Mouse (Mus musculus) gastrocnemius, postnatal 14 days (tissue): ENCODE results near the gene Dnajc1. TPM values are rescaled to one million over a fixed set of nuclear protein-coding genes. Genes with fewer than 3 reads are reported as not detected.

Experiments
- DNase-seq: peaks from one replicate; pipeline ENCODE4 v3.0.0; 2021; ENCODE audit warnings: mixed read lengths
- intact Hi-C: fragments of 180-260 bp; cut with DNase I; formaldehyde crosslinking; loops from one replicate; pipeline ENCODE4 v1.15.1; 2025; ENCODE audit warnings: low total_unique reads
- long read RNA-seq, 2 experiments: library from polyadenylated mRNA; stranded (forward); transcript quantifications; one replicate each; pipeline ENCODE4 v2.0.0; 2021
- total RNA-seq, 2 experiments: library from RNA; stranded (reverse); gene quantifications; 2 replicates each; pipeline ENCODE4 v1.2.3; 2021

Dnajc1 gene
- total RNA-seq: 10 to 100 TPM; 12.2 to 13.5 TPM
- long read RNA-seq, experiment 1, full-length matches to known transcripts: 3 of 4 reads
- long read RNA-seq, experiment 1, partial matches to known transcripts: 0 of 4 reads
- long read RNA-seq, experiment 1, other reads (novel, unspliced or antisense): 1 of 4 reads
- long read RNA-seq, experiment 2, full-length matches to known transcripts: 4 of 6 reads
- long read RNA-seq, experiment 2, partial matches to known transcripts: 1 of 6 reads
- long read RNA-seq, experiment 2, other reads (novel, unspliced or antisense): 1 of 6 reads

DNA sequence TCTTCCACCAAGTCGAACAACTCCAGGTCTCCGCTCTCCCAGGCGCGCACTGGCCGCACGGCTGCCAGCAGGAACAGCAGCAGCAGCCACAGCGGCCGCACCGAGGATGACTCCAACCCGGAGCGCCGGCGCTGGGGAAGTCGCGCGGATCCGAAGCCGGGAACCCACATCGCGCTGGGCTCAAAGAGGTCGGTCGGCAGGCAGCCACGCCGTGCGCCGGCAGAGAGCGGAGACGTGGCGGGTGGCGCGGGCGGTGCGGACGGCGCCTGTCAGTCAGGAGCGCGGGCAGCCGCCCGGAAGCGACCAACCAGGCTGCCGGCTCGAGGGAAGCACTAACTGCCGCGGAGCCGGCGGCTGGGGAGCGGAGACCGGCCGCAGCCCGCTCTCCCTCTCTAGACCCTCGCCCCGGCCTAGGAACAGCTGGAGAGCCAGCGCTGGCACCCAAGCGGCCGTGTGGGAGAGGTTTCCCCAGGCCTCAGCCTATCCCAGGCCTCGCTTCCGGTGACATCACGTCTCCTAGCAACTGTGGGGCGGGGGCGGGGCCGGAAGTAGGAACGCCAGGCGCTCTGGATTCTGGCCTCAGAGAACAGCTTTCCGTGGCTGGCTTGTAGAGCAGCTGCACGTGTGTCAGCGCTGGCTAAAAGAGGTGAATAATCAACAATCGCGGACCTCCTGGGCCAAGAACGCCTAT is at the start of gene Dnajc1:
Gene Dnajc1 (minus strand): TSS at position 500 of the 691 bp plus-strand sequence.
- intact Hi-C loops: no loop called here
- DNase-seq: peak; percentile 91

DNA sequence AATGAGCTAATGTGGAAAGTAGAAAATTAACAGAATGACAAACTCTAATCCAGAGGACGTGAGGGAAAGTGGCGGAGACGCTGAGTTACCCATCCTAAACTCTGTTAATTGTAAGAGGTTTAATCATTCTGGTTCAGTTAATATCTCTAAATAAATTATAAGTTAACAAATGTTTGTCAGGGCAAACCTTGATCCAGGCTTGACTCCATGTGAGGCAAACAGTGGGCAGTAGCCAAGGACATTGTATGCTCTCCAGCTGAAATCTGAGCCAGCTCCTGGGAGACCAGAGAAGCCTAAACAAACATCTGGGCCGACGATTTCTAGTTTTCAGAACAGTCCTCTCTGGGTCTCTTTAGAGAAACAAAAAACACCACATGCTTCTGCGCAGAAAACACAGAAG is 49.2 kb upstream of the Dnajc1 start:
- peak; percentile 14 for DNase-seq

DNA sequence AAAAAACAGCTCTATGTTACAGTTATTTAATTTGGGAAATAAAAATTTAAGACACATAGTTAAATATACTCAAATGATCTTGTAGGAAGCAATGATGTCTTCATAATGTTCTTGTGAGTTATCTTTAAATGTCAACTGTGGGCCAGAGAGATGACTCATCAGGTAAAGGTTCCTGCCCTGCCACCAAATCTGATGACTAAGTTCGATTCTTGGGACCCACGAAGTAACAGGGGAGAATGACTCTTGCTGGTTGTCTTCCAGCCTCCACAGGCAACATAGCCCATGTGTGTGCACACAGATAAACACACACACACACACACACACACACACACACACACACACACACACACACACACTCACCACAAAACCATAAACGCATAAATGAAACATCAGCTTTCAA is 22.6 kb upstream of the Dnajc1 start:
- intact Hi-C loops: no loop called here
- DNase-seq: no peak

More for the DNA sequence above, 49.2 kb upstream of the Dnajc1 start:
- intact Hi-C loops: no loop called here

DNA sequence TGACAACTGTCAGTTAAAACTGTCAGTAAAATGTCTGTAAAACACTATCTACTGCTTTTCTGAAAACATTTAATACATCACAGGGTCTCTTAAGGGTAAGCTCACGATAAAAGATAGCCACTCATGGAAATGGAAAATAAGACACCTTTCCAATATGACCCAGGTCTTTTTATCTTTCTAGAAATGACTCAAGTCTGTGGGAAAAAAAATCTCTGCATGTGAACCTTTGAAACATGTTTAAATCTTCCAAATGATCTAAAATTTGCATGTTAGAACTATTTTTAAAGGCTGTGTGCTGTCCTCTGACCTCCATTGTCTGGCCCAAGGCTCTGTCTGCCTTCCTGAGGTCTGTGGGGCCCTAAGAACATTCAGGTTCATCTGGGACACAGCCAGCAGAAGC is 11.0 kb upstream of the Dnajc1 start:
- intact Hi-C loops: no loop called here
- DNase-seq: no peak

DNA sequence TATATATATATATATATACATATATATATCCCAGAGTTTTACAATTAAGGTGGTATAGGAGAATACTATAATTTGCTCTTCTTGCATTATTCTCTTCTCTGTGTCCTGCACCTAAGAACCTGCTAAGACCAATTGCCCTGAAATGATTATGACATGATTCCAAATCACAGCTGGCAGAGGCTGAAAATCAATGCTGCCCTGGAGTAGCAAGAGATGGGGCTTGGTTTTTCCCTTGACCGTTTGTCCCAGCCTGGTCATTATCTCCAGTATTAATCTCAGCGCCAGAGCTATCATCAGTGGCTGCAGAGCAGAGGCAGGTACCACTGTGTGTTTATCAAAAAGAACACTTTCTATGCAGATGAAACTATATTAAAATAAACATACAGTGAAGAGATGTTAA is 9.1 kb upstream of the Dnajc1 start:
- intact Hi-C loops: no loop called here
- no peak for DNase-seq

DNA sequence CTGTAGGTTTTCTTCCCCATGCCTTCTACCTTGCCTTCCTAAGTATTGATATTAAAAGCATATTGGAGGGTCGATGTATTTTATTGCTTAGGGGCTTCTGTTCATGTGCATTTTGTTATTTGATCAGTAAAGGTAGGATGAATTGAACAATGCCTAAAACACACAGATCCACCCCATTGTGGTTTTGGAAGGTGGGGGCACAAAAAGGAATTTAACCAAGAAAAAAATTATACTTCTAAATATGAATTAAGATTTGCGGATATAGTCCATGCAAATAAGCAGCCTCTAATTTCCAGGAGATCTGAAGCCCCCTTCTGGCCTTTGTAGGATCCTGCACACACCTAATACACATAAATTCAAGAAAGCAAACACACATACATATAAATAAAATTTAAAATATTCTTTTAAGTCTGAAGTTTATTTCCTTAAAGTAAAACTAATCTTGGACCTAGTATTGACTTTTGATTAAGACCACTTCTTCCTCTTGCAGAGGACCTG is 441 bp upstream of the Dnajc1 start:
- no peak for DNase-seq
- intact Hi-C loops: no loop called here

DNA sequence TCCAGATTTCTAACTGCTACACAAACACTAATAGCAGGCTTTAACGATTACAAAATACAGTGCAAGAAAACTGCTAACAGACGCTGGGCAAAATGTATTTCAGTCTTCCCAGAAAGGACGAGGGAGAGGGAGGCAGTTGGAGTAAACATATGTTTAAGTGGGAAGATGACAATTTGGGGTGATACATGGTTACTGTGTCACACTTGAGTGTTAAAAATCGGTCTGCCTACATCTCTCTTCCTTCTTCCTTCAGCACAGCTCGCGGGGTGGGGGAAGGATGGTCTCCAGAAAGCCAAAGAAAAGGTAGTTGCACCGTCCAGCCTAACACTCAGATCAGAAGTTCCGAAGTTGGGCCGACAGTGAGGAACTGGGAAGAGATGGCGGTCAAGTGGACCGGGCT is 769 bp downstream of the Dnajc1 start:
- no peak for DNase-seq
- intact Hi-C loops: no loop called here

DNA sequence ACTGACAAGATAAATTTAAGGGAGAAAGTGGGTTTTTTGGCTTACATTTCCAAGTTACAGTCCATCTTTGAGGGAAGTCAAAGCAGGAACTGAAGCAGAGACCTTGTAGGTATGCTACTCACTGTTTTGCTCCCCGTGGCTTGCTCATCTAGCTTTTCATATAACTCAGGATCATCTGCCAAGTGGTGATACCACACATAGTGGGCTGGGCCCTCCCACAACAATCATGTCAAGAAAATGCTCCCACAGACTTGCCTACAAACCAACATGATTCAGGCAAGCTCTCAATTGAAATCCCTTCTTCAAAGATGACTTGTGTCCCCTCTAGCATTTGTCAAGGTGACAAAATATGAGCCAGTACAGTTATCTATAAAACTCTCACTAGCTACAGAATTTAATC is 3.0 kb downstream of the Dnajc1 start:
- intact Hi-C loops: no loop called here
- DNase-seq: no peak

DNA sequence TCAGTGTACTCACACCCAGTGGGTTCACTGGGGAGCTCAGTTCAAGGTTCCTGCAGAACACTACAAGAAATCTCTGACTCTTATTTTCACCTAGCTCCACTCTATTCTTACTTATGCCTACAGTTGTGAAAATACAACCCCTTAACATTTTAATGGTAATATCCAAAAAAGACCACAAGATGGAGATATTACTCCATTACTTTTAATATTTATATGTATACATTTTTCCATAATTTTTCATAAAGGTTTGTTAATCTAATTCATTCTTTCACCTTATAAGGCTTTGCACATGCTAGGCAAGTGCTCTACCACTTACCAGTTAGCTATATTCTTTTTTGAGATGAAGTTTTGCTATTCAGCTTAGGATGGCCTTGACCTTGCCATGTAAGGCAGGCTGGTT is 11.0 kb downstream of the Dnajc1 start:
- intact Hi-C loops: no loop called here
- DNase-seq: no peak

DNA sequence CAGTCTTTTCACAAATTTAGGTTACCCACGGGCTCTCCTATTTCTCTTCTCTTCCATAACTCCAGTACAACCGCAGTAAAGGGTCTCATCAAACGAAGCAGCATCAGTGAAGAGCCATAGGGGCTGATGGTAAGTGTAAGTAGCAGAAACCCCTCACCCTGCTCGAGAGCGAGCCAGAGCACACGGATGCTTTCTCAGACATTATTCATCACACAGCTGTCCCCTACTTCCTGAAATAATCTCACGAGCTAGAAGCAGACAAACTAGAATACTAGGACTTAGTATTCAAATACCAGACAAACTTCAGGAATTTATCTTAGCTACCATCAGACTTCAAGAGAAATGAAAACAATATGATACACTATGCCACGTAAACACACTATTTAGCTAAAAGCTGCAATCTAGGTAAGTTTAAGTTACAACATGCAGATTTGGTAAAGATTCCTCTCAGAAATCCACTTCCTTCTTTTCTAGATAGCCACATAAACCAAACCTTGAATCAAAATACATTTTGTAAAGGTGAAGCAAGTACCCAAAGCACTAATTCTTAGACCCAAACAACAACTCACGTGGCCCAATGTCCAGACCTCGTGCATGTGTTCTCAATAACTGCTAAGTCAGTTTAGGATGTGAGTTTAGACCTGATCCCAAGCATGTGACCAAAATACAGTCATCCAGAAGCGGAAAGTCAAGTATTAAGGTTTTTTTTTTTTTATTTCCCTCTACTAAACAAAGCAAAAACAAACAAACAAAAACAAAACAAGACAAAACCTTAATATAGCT is 20.0 kb downstream of the Dnajc1 start:
- DNase-seq: no peak
- intact Hi-C loops: no loop called here

DNA sequence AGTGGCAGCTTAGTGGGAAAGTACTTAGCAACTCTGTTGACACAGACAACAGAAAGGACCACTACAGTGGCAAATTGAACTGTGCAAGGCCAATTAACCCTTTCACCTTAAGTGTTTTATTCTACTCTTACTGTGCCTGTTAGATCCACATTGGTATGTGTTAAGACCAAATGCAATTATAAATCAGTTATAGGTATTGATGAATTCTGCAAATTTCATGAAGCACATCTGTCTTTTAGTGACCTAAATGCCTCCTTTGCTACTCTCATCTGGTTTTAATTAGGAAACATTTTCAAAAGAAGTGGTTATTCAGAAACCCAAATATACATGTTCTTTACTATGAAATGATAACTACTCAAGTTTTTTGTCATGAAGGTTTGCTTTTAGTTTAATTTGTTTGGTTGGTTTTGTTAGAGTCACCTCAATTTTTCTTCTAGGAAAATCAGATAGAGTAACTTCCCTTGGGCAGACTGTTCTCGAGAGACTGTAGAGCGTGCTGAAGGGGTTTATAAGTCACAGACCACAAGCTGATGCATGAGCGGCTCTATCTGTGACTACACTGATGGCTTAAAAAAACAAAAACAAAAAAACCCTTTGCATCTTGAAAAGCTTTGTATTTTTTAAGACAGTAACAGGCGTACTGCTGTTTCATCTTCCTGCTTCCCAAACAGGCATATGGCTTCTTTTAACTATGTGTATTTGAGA is 21.7 kb downstream of the Dnajc1 start:
- intact Hi-C loops: no loop called here
- no peak for DNase-seq

DNA sequence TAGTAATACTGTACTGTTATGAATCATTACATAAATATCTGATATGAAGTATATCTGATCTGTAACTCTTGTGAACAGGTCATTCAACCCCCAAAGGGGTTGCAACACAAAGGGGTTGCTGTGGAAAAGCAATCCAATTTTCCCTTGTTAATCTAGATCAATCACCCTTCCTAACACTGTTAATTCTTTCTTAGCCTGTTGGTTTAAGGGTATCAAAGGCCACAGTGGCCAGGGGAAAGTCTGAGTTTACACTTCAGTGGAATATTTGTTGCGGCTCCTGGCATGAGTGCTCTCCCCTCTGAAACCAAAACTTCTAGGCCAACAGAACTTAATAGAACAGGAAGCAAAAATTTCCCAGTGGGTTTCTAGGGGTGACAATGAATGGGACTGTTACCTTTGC is 28.2 kb downstream of the Dnajc1 start:
- intact Hi-C loops: no loop called here
- no peak for DNase-seq

DNA sequence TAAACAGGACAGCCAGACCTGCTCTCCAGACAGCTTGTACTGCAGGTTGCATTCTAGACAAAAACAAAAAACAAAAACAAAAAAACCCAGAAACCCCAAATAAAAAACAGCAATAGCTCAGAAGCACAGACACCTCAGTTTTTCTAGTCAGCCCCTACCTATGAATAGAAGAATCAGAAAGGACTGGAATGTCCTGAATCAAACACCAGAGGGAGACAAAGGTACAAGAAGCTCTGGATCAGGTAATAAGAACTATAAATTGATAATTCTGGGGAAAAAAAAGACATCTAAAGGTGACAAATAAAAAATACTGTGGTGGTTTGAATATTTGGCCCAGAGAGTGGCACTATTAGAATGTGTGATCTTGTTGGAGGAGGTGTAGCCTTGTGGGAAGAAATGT is 37.3 kb downstream of the Dnajc1 start:
- intact Hi-C loops: no loop called here

DNA sequence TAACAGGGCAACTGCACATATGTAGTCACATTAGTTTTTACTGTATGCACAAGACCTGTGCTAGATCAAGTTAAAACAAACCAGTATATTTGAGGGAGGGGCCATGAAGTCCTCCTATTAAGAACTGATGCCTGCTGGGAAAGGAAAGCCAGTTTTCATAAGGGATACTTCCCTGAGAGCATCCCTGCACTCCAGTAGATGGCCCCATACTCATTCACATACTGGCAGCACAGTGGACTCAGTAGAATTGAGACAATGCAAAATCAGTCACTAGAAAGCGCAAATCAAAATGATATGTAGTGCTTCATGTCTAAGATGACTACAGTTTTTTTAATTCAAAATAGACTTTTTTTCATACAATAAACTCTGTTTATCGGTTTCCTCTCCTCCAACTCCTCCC is 40.0 kb downstream of the Dnajc1 start:
- no peak for DNase-seq
- intact Hi-C loops: no loop called here

More for the DNA sequence above, 37.3 kb downstream of the Dnajc1 start:
- no peak for DNase-seq

DNA sequence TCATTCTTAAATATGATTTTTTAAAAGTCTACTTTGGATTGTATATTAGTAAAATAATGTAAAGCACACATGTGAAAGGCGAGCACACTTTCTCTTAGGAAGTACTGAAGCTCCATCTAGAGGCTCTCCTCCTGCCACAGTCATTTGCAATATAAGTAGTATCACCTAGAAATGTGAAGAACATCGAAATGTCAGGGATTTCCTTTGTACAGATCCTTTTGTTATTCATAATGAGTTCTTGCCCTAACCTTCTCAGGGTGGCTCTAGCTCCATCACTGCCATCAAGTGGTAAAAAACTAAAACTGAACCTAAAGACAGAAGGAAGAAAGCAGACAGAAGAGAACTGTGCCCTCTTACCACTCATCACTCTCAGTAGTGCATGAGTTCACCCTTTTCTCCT is 49.2 kb downstream of the Dnajc1 start:
- no peak for DNase-seq
- intact Hi-C loops: no loop called here

DNA sequence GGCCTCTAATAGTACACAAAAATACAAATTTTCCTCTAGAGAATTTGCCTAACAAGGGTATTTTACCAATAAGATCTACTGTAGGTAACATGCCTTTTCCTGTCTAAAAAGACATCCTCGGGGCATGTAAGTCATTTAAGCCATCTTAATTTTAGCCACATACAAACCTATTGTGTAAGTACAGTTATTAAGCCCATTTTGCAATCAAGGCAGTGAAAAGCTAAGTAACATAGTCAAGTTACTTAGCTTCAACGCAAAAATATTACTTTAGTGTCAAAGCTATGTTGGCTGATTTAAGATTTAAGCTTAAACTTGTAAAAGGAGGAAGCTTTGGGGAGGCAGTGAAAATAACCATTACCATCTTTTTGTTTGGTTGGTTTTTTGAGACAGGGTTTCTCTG is 74.0 kb downstream of the Dnajc1 start:
- intact Hi-C loops: no loop called here
- no peak for DNase-seq

DNA sequence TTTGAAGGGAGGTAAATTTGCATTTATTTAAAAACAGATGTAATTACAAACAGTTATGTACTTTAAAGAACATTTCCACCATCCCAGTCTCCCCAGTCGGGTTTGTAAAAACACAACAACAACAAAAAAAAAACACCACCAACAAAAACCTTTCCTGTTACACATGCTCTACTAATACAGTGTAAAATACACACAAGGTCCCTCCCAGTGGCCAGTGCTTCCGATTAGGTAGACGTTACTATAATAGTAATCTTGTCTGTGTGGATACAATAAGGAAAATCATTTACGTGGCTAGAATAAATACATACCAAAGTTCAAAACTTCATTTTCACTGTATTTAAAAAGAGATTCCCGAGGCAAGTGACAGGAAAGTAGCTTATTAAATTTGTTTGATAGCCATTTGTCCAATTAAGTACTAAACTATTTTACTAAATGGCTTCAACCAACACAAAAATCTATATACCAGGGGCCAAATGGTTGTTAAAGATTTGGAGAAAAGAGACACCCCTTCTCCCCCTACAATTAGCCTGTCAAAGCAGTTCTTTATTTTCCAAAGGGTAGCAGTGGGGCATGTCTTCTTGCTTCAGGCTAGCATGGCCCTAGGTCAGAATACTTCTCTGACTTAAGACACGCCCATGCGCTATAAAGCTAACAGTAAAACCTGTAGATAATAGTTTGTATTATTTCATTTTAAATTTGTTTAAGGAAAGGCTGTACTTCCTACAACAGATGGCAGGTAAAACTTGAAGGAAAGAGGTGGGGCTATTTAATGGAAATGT is 74.9 kb downstream of the Dnajc1 start:
- no peak for DNase-seq
- intact Hi-C loops: no loop called here

DNA sequence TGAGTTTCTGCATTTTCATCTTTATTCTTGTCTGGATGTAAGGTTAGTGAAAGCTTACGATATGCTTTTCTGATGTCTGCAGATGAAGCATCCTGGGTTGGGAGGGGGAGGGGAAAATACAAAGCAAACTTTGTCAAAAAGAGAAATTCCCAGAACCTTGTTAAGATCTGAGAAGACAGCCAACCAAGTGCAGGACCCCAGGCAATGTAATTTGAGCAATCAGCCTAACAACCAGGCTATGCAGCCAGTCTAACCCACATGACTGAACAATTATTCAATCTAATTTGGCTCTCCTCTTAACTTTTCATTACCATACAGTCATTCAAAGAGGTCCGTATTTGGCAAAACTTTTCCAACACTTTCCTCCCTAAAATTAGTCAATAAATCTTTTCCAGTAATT is 75.7 kb downstream of the Dnajc1 start:
- intact Hi-C loops: no loop called here

More for the DNA sequence above, 75.7 kb downstream of the Dnajc1 start:
- DNase-seq: no peak
